Mouse (Mus musculus) CH12.LX (cell line): Measurements from ENCODE around the gene Kcnk3. TPM values are rescaled to one million over a fixed set of nuclear protein-coding genes. Genes with fewer than 3 reads are reported as not detected.

Experiments
- DNase-seq: peaks from one replicate; pipeline ENCODE4 v3.0.0-alpha.2; 2013; ENCODE audit errors: extremely low read depth
- H3K27ac ChIP-seq: 2 replicates; pipeline ENCODE4 v1.5.1; 2012; ENCODE audit warnings: low read depth, mild to moderate bottlenecking, control low read depth, moderate library complexity; ENCODE audit not compliant: insufficient read depth
- H3K27me3 ChIP-seq: replicated peaks from 2 replicates; pipeline ENCODE3; 2012; ENCODE audit warnings: inconsistent platforms
- H3K36me3 ChIP-seq, 2 experiments: replicated peaks in 1 of 2; 2 replicates each; pipeline versions ENCODE3 to v1.6.1; 2012; ENCODE audit warnings: inconsistent platforms in 1 of 2, low read length in 1 of 2, mild to moderate bottlenecking in 1 of 2, mixed read lengths in 1 of 2, moderate library complexity in 1 of 2; ENCODE audit not compliant: control insufficient read depth in 1 of 2, insufficient read depth in 1 of 2
- H3K4me1 ChIP-seq, 2 experiments: 2 replicates each; pipeline ENCODE4 v1.6.1; 2012; ENCODE audit warnings: inconsistent platforms in 1 of 2, moderate library complexity in 1 of 2; ENCODE audit not compliant: insufficient read depth in 2 of 2, control insufficient read depth in 1 of 2
- H3K4me2 ChIP-seq: 2 replicates; pipeline ENCODE4 v1.6.1; 2012; ENCODE audit warnings: low read depth, mild to moderate bottlenecking, control low read depth; ENCODE audit not compliant: poor library complexity, insufficient read depth, severe bottlenecking
- H3K4me3 ChIP-seq, 3 experiments: fragments of 150-350 bp in 1 of 3; sonication (generic) in 1 of 3; replicated peaks in 1 of 3; 2 replicates each; pipeline versions ENCODE3 to v1.5.1; 2011 to 2012; ENCODE audit warnings: low read depth in 2 of 3, low read length in 2 of 3, mild to moderate bottlenecking in 2 of 3, moderate library complexity in 2 of 3, control low read depth in 1 of 3, improper control_type of control experiment in 1 of 3, inconsistent platforms in 1 of 3, mixed read lengths in 1 of 3; ENCODE audit not compliant: poor library complexity in 1 of 3
- H3K79me2 ChIP-seq: replicated peaks from 2 replicates; pipeline ENCODE4 v1.6.1; 2012; ENCODE audit warnings: mild to moderate bottlenecking, moderate library complexity; ENCODE audit not compliant: control insufficient read depth, poor library complexity, insufficient read depth, severe bottlenecking; ENCODE audit errors: extremely low read depth
- H3K9ac ChIP-seq: 2 replicates; pipeline ENCODE4 v1.6.1; 2012; ENCODE audit warnings: low read depth, mild to moderate bottlenecking, control low read depth, moderate library complexity; ENCODE audit not compliant: insufficient read depth
- H3K9me3 ChIP-seq: replicated peaks from 2 replicates; pipeline ENCODE3; 2012; ENCODE audit warnings: low read length, inconsistent platforms, mixed read lengths
- CHD1 ChIP-seq: IDR thresholded peaks from 2 replicates; pipeline ENCODE4 v1.6.1; 2012; ENCODE audit warnings: low read depth, low read length, improper control_type of control experiment, inconsistent platforms
- CHD2 ChIP-seq: IDR thresholded peaks from 2 replicates; pipeline ENCODE4 v1.6.1; 2011; ENCODE audit warnings: low read length, improper control_type of control experiment
- CTCF ChIP-seq, 2 experiments: IDR thresholded peaks in 1 of 2; conservative IDR thresholded peaks in 1 of 2; 2 replicates each; pipeline ENCODE4 v1.5.1; 2011 to 2012; ENCODE audit warnings: low read depth in 2 of 2, low read length in 2 of 2, improper control_type of control experiment in 1 of 2, inconsistent platforms in 1 of 2, mild to moderate bottlenecking in 1 of 2, moderate library complexity in 1 of 2
- ELF1 ChIP-seq: IDR thresholded peaks from 2 replicates; pipeline ENCODE4 v1.6.1; 2014; ENCODE audit warnings: low read depth, mild to moderate bottlenecking, inconsistent platforms, low read length, improper control_type of control experiment
- EP300 ChIP-seq: IDR thresholded peaks from 2 replicates; pipeline ENCODE4 v1.6.1; 2011; ENCODE audit warnings: low read length, improper control_type of control experiment
- ETS1 ChIP-seq: conservative IDR thresholded peaks from 2 replicates; pipeline ENCODE4 v1.6.1; 2012; ENCODE audit warnings: low read depth, mild to moderate bottlenecking, inconsistent platforms, low read length, improper control_type of control experiment, moderate library complexity
- GABPA ChIP-seq: IDR thresholded peaks from 2 replicates; pipeline ENCODE4 v1.6.1; 2012; ENCODE audit warnings: low read depth, low read length, improper control_type of control experiment, inconsistent platforms; ENCODE audit not compliant: insufficient replicate concordance
- HCFC1 ChIP-seq: IDR thresholded peaks from 2 replicates; pipeline ENCODE4 v1.6.1; 2012; ENCODE audit warnings: low read depth, mild to moderate bottlenecking, inconsistent platforms, low read length, improper control_type of control experiment
- IRF4 ChIP-seq: IDR thresholded peaks from 2 replicates; pipeline ENCODE4 v1.6.1; 2014; ENCODE audit warnings: low read depth, mild to moderate bottlenecking, inconsistent platforms, low read length, improper control_type of control experiment
- KAT2A ChIP-seq: IDR thresholded peaks from 2 replicates; pipeline ENCODE4 v1.6.1; 2012; ENCODE audit warnings: low read length, improper control_type of control experiment, inconsistent platforms; ENCODE audit not compliant: insufficient replicate concordance
- MAFK ChIP-seq: IDR thresholded peaks from 2 replicates; pipeline ENCODE4 v1.6.1; 2011; ENCODE audit warnings: low read length, improper control_type of control experiment; ENCODE audit not compliant: insufficient replicate concordance
- MEF2A ChIP-seq: IDR thresholded peaks from 2 replicates; pipeline ENCODE4 v1.6.1; 2014; ENCODE audit warnings: low read depth, mild to moderate bottlenecking, inconsistent platforms, low read length, improper control_type of control experiment, borderline replicate concordance
- MXI1 ChIP-seq: IDR thresholded peaks from 2 replicates; pipeline ENCODE4 v1.6.1; 2011; ENCODE audit warnings: mild to moderate bottlenecking, low read depth, low read length, improper control_type of control experiment
- MYC ChIP-seq: IDR thresholded peaks from 2 replicates; pipeline ENCODE4 v1.6.1; 2011; ENCODE audit warnings: low read depth, mild to moderate bottlenecking, improper control_type of control experiment, low read length
- NRF1 ChIP-seq: IDR thresholded peaks from 2 replicates; pipeline ENCODE4 v1.6.1; 2014; ENCODE audit warnings: low read depth, mild to moderate bottlenecking, inconsistent platforms, low read length, improper control_type of control experiment, moderate library complexity
- PAX5 ChIP-seq: IDR thresholded peaks from 2 replicates; pipeline ENCODE4 v1.6.1; 2012; ENCODE audit warnings: low read length, inconsistent platforms, mixed read lengths
- POLR2A ChIP-seq: IDR thresholded peaks from 2 replicates; pipeline ENCODE4 v1.6.1; 2011; ENCODE audit warnings: low read depth, mild to moderate bottlenecking, improper control_type of control experiment, low read length
- POLR2AphosphoS2 ChIP-seq: IDR thresholded peaks from 2 replicates; pipeline ENCODE4 v1.6.1; 2011; ENCODE audit warnings: low read depth, low read length, improper control_type of control experiment
- TBP ChIP-seq: conservative IDR thresholded peaks from 2 replicates; pipeline ENCODE4 v1.6.1; 2011; ENCODE audit warnings: low read depth, low read length, improper control_type of control experiment
- TCF12 ChIP-seq: IDR thresholded peaks from 2 replicates; pipeline ENCODE4 v1.6.1; 2014; ENCODE audit warnings: low read depth, mild to moderate bottlenecking, inconsistent platforms, low read length, improper control_type of control experiment
- ZMIZ1 ChIP-seq: IDR thresholded peaks from 2 replicates; pipeline ENCODE4 v1.6.1; 2012; ENCODE audit warnings: low read depth, mild to moderate bottlenecking, inconsistent platforms, low read length, improper control_type of control experiment
- ZNF384 ChIP-seq: IDR thresholded peaks from 2 replicates; pipeline ENCODE4 v1.6.1; 2012; ENCODE audit warnings: low read depth, low read length, improper control_type of control experiment, inconsistent platforms
- dilution Hi-C: fragments of 300-500 bp; cut with MboI; formaldehyde crosslinking; loops from 2 replicates; pipeline ENCODE4 v1.14.3; 2020; ENCODE audit warnings: low sequenced_read_pairs; ENCODE audit not compliant: extremely low pct_unique_long_range_greater_than_20kb, extremely low pct_ligation_motif_present
- in situ Hi-C: fragments of 300-500 bp; cut with MboI; formaldehyde crosslinking; loops from 3 replicates; pipeline ENCODE4 v1.14.3; 2019; ENCODE audit warnings: low sequenced_read_pairs, low pct_ligation_motif_present, low pct_unique_long_range_greater_than_20kb, mixed read lengths
- polyA plus RNA-seq: library from polyadenylated mRNA; unstranded; fragments of >175 nt; gene quantifications from 2 replicates; pipeline ENCODE4 v1.2.1, GENCODE M21; 2012; ENCODE audit warnings: low read depth; ENCODE audit not compliant: insufficient read length
- total RNA-seq, 2 experiments: library from RNA; depleted of rRNA; stranded (reverse); fragments of 300-350 nt in 1 of 2; fragments of >200 nt in 1 of 2; gene quantifications; 2 replicates each; pipeline ENCODE4 v1.2.3; 2012 to 2014

The Kcnk3 gene
- total and polyA plus RNA-seq, 3 experiments: not detected

DNA sequence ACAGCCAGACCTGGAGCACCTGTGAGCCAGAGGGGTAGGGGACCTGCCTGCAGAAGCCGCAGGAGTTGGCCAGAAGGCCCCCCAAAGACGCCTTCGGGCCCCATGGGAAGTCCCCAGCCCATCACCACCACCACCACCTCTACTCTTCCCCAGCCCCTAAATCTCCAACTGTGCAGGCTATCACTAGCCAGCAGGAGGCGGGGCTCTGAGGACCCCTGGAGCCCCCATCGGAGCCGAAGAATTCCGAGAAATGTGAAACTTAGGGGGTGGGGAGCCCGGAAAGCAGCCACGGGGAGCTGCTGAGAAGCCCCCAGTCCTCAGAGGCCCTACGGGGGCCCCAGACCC lies 34.8 kb downstream of the Kcnk3 start:
- Histone ChIP-seq H3K27ac (no peak overlapping the region), H3K4me3 (no peak overlapping the region), H3K9me3 (peaks cover 6% of the 10 kb centered on the region), H3K79me2 (no peaks in the 10 kb centered on the region), H3K4me2 (0 out of 2 replicates have a peak overlapping the region, but pooled peaks have one; percentile 30), H3K36me3 (no peaks in the 10 kb centered on the region), H3K9ac (no peak overlapping the region), H3K27me3 (no peaks in the 10 kb centered on the region), H3K4me1 (peaks cover 9 to 30% of the 10 kb centered on the region in 2 experiments)
- dilution Hi-C loops (no loop called here), in situ Hi-C loops (no loop called here)
- TF ChIP-seq ZMIZ1 (no peak), MYC (no peak), ETS1 (no peak), CTCF (conservative IDR thresholded peaks at IDR 0.05 in 1 of 2, IDR thresholded peaks at IDR 0.05 in 1 of 2; ENCODE audit: low read depth in 2 of 2, low read length in 2 of 2) (no peak), EP300 (no peak), PAX5 (no peak), HCFC1 (no peak), NRF1 (no peak), POLR2AphosphoS2 (no peak), KAT2A (no peak), ELF1 (no peak), MEF2A (no peak), MAFK (no peak), CHD1 (no peak)
- DNase-seq: no peak

GRCm38 (mm10) chr5:30623380-30623779 lies 35.4 kb downstream of the Kcnk3 start:
- Histone ChIP-seq H3K9me3 (peaks cover 6% of the 10 kb centered on the region), H3K27me3 (no peaks in the 10 kb centered on the region), H3K4me1 (peaks cover 9 to 30% of the 10 kb centered on the region in 2 experiments), H3K4me3 (no peak overlapping the region), H3K36me3 (no peaks in the 10 kb centered on the region), H3K27ac (no peak overlapping the region), H3K79me2 (no peaks in the 10 kb centered on the region), H3K4me2 (peak overlapping the region; percentile 30; the same call in 1 of the 2 replicates), H3K9ac (no peak overlapping the region)
- in situ Hi-C loops: no loop called here
- TF ChIP-seq TCF12: peak; percentile 66
- TF ChIP-seq POLR2A: no peak
- no peak for TF ChIP-seq ZMIZ1
- TF ChIP-seq TBP: no peak
- TF ChIP-seq CHD2: no peak
- no peak for TF ChIP-seq CTCF (conservative IDR thresholded peaks at IDR 0.05 in 1 of 2, IDR thresholded peaks at IDR 0.05 in 1 of 2; ENCODE audit: low read depth in 2 of 2, low read length in 2 of 2)
- TF ChIP-seq HCFC1: no peak
- no peak for TF ChIP-seq IRF4
- no peak for TF ChIP-seq MXI1
- peak; percentile 96 for TF ChIP-seq ZNF384
- no peak for TF ChIP-seq KAT2A
- TF ChIP-seq GABPA: no peak
- TF ChIP-seq ETS1: no peak
- dilution Hi-C loops: no loop called here
- no peak for DNase-seq
